Comparison of ENCODE assay signal across 7 mouse cellular contexts in the genomic region with DNA sequence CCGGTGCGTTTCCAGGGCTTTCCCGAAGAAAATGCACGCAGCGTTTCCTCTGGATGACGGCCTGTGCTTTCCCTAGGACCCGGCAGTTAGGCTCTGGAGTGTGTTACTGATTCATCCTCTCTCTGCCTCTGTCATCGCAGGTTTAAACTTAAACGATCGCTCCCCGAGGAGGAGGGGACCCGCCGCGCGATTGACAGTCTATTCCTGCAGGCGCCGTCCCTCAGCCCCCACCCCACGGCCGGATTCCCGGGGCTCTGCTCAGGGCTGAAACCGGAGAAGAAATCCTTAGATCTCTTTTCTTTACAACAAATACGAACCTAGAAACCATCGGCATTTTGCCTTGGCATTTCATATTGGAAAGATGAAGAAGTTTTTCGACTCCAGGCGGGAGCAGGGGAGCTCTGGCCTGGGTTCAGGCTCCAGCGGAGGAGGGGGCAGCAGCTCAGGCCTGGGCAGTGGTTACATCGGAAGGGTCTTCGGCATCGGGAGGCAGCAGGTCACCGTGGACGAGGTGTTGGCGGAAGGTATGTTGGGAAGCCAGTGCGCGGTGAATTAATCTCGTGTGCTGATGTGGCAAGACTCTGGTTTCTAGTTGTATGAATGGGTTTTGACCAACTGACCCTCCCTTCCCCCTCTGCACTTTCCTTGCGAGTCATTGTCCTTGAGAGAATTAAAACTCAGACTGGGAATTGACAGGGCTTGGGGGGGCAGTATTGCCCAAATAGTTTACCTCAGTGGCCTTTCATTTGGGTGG. TPM values are rescaled to one million over a fixed set of nuclear protein-coding genes. Genes with fewer than 3 reads are reported as not detected.
DNase-seq lines count a peak whose midpoint lies in the region; ATAC-seq and TF ChIP-seq lines count a peak whose summit lies in the region.

No protein-coding gene starts in this region.

- no peak for TF ChIP-seq POLR2A in CH12.LX (IDR thresholded peaks at IDR 0.05; ENCODE audit: low read depth, low read length)

- no peak for TF ChIP-seq EP300 in CH12.LX (IDR thresholded peaks at IDR 0.05; ENCODE audit: low read length)

- H3K27me3 ChIP-seq in CH12.LX (replicated peaks) = no peaks in the 10 kb centered on the region
- no peaks in the 10 kb centered on the region for H3K27me3 ChIP-seq in kidney, embryonic 15.5 days
- H3K27me3 ChIP-seq in lung, embryonic 16.5 days (ENCODE audit: control insufficient read depth, insufficient read depth, low read depth, low read length) = no peaks in the 10 kb centered on the region

- TF ChIP-seq RAD21 in CH12.LX (IDR thresholded peaks at IDR 0.05; ENCODE audit: low read depth, low read length) = no peak

- 0 out of 4 replicates have a peak, but pooled peaks of 1 of the 2 experiments have one; percentile 7 for TF ChIP-seq CTCF in CH12.LX (conservative IDR thresholded peaks at IDR 0.05 in 1 of 2, IDR thresholded peaks at IDR 0.05 in 1 of 2; ENCODE audit: low read depth in 2 of 2, low read length in 2 of 2)

- peak overlapping the region; percentile 90 for H3K9ac ChIP-seq in CH12.LX (ENCODE audit: insufficient read depth, low read depth)
- H3K9ac ChIP-seq in kidney, embryonic 15.5 days = peak overlapping the region; percentile 85
- peak overlapping the region; percentile 92 for H3K9ac ChIP-seq in lung, embryonic 16.5 days (ENCODE audit: low read length)

- peak; percentile 67 for ATAC-seq in kidney, embryonic 15.5 days (replicated peaks; ENCODE audit: low FRiP score)
- ATAC-seq in lung, embryonic 16.5 days (ENCODE audit: low read depth) = peak; percentile 48

- H3K79me2 ChIP-seq in CH12.LX (replicated peaks; ENCODE audit: control insufficient read depth, extremely low read depth, insufficient read depth, poor library complexity, severe bottlenecking) = peaks cover 10% of the 10 kb centered on the region; the same call in 1 of the 2 replicates

- in situ Hi-C loops in CH12.LX (cut with MboI; ENCODE audit: low pct_ligation_motif_present, low pct_unique_long_range_greater_than_20kb, low sequenced_read_pairs) = no loop called here

- H3K27ac ChIP-seq in CH12.LX (ENCODE audit: insufficient read depth, low read depth) = no peak overlapping the region; the same call in 1 of the 2 replicates
- H3K27ac ChIP-seq in kidney, embryonic 15.5 days = peak overlapping the region; percentile 98
- peak overlapping the region; percentile 98 for H3K27ac ChIP-seq in lung, embryonic 16.5 days (ENCODE audit: low read length)

- peaks cover 2 to 36% of the 10 kb centered on the region in 2 experiments; a peak in 2 of 4 replicates for H3K4me1 ChIP-seq in CH12.LX (ENCODE audit: control insufficient read depth in 1 of 2, insufficient read depth in 2 of 2)
- peaks cover 34% of the 10 kb centered on the region for H3K4me1 ChIP-seq in kidney, embryonic 15.5 days
- peaks cover 39% of the 10 kb centered on the region for H3K4me1 ChIP-seq in lung, embryonic 16.5 days (replicated peaks; ENCODE audit: control insufficient read depth, insufficient read depth, low read length)

- dilution Hi-C loops in CH12.LX (cut with MboI; ENCODE audit: extremely low pct_ligation_motif_present, extremely low pct_unique_long_range_greater_than_20kb, low sequenced_read_pairs) = no loop called here

- peak; percentile 68 for DNase-seq in 3134 (ENCODE audit: extremely low read depth, insufficient read length, low spot score)
- DNase-seq in CH12.LX (ENCODE audit: extremely low read depth) = no peak
- DNase-seq in cerebellum, adult 9-11 months = peak; percentile 73
- DNase-seq in gastrocnemius, postnatal 4 days (ENCODE audit: low spot score in 2 of 2) = peak; percentile 30 to 56
- peak; percentile 74 to 79 for DNase-seq in right cerebral cortex, postnatal 10 days (ENCODE audit: low spot score in 2 of 2)

- under 1% methylated on average over 36 of the region's 36 CpGs for WGBS in kidney, embryonic 15.5 days
- WGBS in lung, embryonic 16.5 days = under 1% methylated on average over 34 of the region's 36 CpGs

- peak overlapping the region; percentile 85 to 92 (median 88) for H3K4me3 ChIP-seq in CH12.LX (replicated peaks in 1 of 3; ENCODE audit: low read depth in 2 of 3, low read length in 2 of 3, poor library complexity in 1 of 3)
- H3K4me3 ChIP-seq in kidney, embryonic 15.5 days (replicated peaks) = peak overlapping the region; percentile 77
- peak overlapping the region; percentile 87 for H3K4me3 ChIP-seq in lung, embryonic 16.5 days (ENCODE audit: low read length)

- H3K9me3 ChIP-seq in CH12.LX (replicated peaks; ENCODE audit: low read length) = no peaks in the 10 kb centered on the region
- no peaks in the 10 kb centered on the region for H3K9me3 ChIP-seq in kidney, embryonic 15.5 days (replicated peaks)
- no peaks in the 10 kb centered on the region for H3K9me3 ChIP-seq in lung, embryonic 16.5 days (ENCODE audit: control insufficient read depth, low read length)

- peaks cover 0 to 22% of the 10 kb centered on the region in 2 experiments for H3K36me3 ChIP-seq in CH12.LX (replicated peaks in 1 of 2; ENCODE audit: control insufficient read depth in 1 of 2, insufficient read depth in 1 of 2, low read length in 1 of 2)
- H3K36me3 ChIP-seq in kidney, embryonic 15.5 days = peaks cover 12% of the 10 kb centered on the region
- H3K36me3 ChIP-seq in lung, embryonic 16.5 days (ENCODE audit: control insufficient read depth, insufficient read depth, low read length) = no peaks in the 10 kb centered on the region

- H3K4me2 ChIP-seq in CH12.LX (ENCODE audit: insufficient read depth, low read depth, poor library complexity, severe bottlenecking) = peak overlapping the region; percentile 91
- peak overlapping the region; percentile 73 for H3K4me2 ChIP-seq in kidney, embryonic 15.5 days
- H3K4me2 ChIP-seq in lung, embryonic 16.5 days (ENCODE audit: low read depth, low read length) = peak overlapping the region; percentile 87

TF ChIP-seq in CH12.LX, 34 proteins besides CTCF, POLR2A, EP300 and RAD21:
- TF ChIP-seq MYC (IDR thresholded peaks at IDR 0.05; ENCODE audit: low read depth, low read length) (0 out of 2 replicates have a peak, but pooled peaks have one; percentile 17), UBTF (IDR thresholded peaks at IDR 0.05; ENCODE audit: low read depth, low read length) (peak; percentile 70; the same call in 1 of the 2 replicates), CHD1 (IDR thresholded peaks at IDR 0.05; ENCODE audit: low read depth, low read length) (no peak), MAFK (IDR thresholded peaks at IDR 0.05; ENCODE audit: insufficient replicate concordance, low read length) (0 out of 2 replicates have a peak, but pooled peaks have one; percentile 17)

RNA-seq across cellular contexts. Expression of a gene that starts 0.6 kb away (rescaled TPM):
- total RNA-seq in CH12.LX (2012; rRNA removed) (5.4 and 7.1 TPM in 2 replicates), CH12.LX (2014; rRNA removed) (2.1 and 2.8 TPM in 2 replicates)
- polyA plus RNA-seq in CH12.LX (2012; ENCODE audit: insufficient read length, low read depth) = 18.8 and 21.0 TPM in 2 replicates
- 10 to 100 TPM; 57.9 to 69.9 TPM for total RNA-seq in gastrocnemius, postnatal 4 days (2021)
- 12.1 and 13.5 TPM in 2 replicates for polyA plus RNA-seq in kidney, embryonic 15.5 days (2015; fragmentation: Nextera tagmentation; extraction: Ambion mirVana)
- 11.6 and 12.4 TPM in 2 replicates for polyA plus RNA-seq in lung, embryonic 16.5 days (2015; fragmentation: Nextera tagmentation; extraction: Ambion mirVana)

RNA-seq across cellular contexts. Expression of a gene that starts 56.5 kb away (rescaled TPM):
- total RNA-seq in CH12.LX (2012; rRNA removed) = 10.7 and 10.8 TPM in 2 replicates
- total RNA-seq in CH12.LX (2014; rRNA removed) = 17.1 and 18.4 TPM in 2 replicates
- polyA plus RNA-seq in CH12.LX (2012; ENCODE audit: insufficient read length, low read depth) = 13.7 and 18.1 TPM in 2 replicates
- total RNA-seq in gastrocnemius, postnatal 4 days (2021) = 10 to 100 TPM; 48.9 to 49.5 TPM
- polyA plus RNA-seq in kidney, embryonic 15.5 days (2015; fragmentation: Nextera tagmentation; extraction: Ambion mirVana) = 40.0 and 43.8 TPM in 2 replicates
- polyA plus RNA-seq in lung, embryonic 16.5 days (2015; fragmentation: Nextera tagmentation; extraction: Ambion mirVana) = 149 and 154 TPM in 2 replicates
